Mouse (Mus musculus): ENCODE results near the gene Alkbh6.

- no peak for TF ChIP-seq CTCF (IDR thresholded peaks at IDR 0.05; ENCODE audit: low read depth, low read length)
- TF ChIP-seq EP300 (IDR thresholded peaks at IDR 0.05; ENCODE audit: insufficient read depth, low read depth, low read length), result no peak
These were observed 13.4 kb upstream of the Alkbh6 start for GRCm38 (mm10) chr7:30295103-30295502.
